Mouse (Mus musculus) heart, embryonic 14.5 days (tissue): Measurements from ENCODE around the gene Tcte1. TPM values are rescaled to one million over a fixed set of nuclear protein-coding genes. Genes with fewer than 3 reads are reported as not detected.

ENCODE experiments used
- ATAC-seq: fragments of 200-750 bp; cut with Nextera tagmentation; 2 replicates; pipeline ENCODE4 v1.8.0; 2017; ENCODE audit warnings: low read depth, moderate TSS enrichment; ENCODE audit not compliant: insufficient number of reproducible peaks, insufficient read depth, low FRiP score
- H3K27ac ChIP-seq, 2 experiments: fragments of 200-500 bp in 1 of 2; fragments of 300-500 bp in 1 of 2; sonication (generic) in 1 of 2; replicated peaks in 1 of 2; 2 replicates each; pipeline ENCODE4 v1.5.1; 2012 to 2014; ENCODE audit warnings: low read depth in 2 of 2, low read length in 2 of 2, control low read depth in 1 of 2, mild to moderate bottlenecking in 1 of 2, mixed read lengths in 1 of 2; ENCODE audit not compliant: control insufficient read depth in 1 of 2, insufficient read depth in 1 of 2
- H3K27me3 ChIP-seq: fragments of 300-500 bp; sonication (generic); 2 replicates; pipeline ENCODE4 v1.6.1; 2014; ENCODE audit warnings: mild to moderate bottlenecking, low read length, control low read depth; ENCODE audit not compliant: control insufficient read depth, insufficient read depth
- H3K36me3 ChIP-seq: fragments of 300-500 bp; sonication (generic); 2 replicates; pipeline ENCODE4 v1.6.1; 2014; ENCODE audit warnings: mild to moderate bottlenecking, control low read depth, low read length, mixed read lengths; ENCODE audit not compliant: control insufficient read depth, insufficient read depth
- H3K4me1 ChIP-seq, 2 experiments: fragments of 200-500 bp in 1 of 2; fragments of 300-500 bp in 1 of 2; sonication (generic) in 1 of 2; 2 replicates each; pipeline ENCODE4 v1.6.1; 2012 to 2014; ENCODE audit warnings: low read length in 2 of 2, control low read depth in 1 of 2, mixed read lengths in 1 of 2; ENCODE audit not compliant: control insufficient read depth in 2 of 2, insufficient read depth in 2 of 2
- H3K4me2 ChIP-seq: fragments of 300-500 bp; sonication (generic); 2 replicates; pipeline ENCODE4 v1.6.1; 2014; ENCODE audit warnings: mild to moderate bottlenecking, low read length
- H3K4me3 ChIP-seq, 2 experiments: fragments of 200-500 bp in 1 of 2; fragments of 300-500 bp in 1 of 2; sonication (generic) in 1 of 2; 2 replicates each; pipeline ENCODE4 v1.5.1; 2012 to 2014; ENCODE audit warnings: low read length in 2 of 2, mild to moderate bottlenecking in 2 of 2, control low read depth in 1 of 2, low read depth in 1 of 2, moderate library complexity in 1 of 2; ENCODE audit not compliant: control insufficient read depth in 1 of 2, insufficient read depth in 1 of 2
- H3K9ac ChIP-seq: fragments of 300-500 bp; sonication (generic); 2 replicates; pipeline ENCODE4 v1.6.1; 2014; ENCODE audit warnings: mild to moderate bottlenecking, low read length
- H3K9me3 ChIP-seq: fragments of 300-500 bp; sonication (generic); 2 replicates; pipeline ENCODE4 v1.6.1; 2016; ENCODE audit warnings: low read length, control low read depth; ENCODE audit not compliant: control insufficient read depth
- WGBS: fragments of 180-500 bp; shearing (Covaris S2); extraction: QIAGEN DNeasy Blood & Tissue Kit; methylation state at CpG from one replicate; pipeline ENCODE4 v1.1.7; 2014; 5-methylcytosine and 5-hydroxymethylcytosine counted together
- polyA plus RNA-seq: library from polyadenylated mRNA; unstranded; fragments of >200 nt; fragmentation: Nextera tagmentation; extraction: Ambion mirVana; gene quantifications from 2 replicates; pipeline ENCODE4 v1.2.1, GENCODE M21; 2014

The Tcte1 gene
- polyA plus RNA-seq, 1 experiment from 2014 or later = 0.28 TPM

DNA sequence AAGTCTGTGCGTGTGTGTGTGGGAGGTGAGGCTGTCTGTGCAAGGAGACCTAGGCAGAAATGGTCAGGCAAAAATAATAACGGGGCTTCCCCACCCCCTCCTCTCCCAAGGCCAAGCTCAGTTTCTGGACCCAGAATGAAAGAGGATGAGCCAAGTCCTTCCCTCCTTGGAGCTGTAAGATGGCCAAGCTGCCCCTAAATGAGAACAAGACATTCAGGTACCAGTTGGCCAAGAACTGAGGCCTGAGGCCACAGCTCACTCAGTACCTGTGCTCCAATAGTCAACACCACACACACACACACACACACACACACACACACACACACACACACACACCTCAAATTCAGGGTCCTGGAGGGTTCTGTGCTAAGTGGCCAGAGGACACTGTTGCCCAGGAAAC, 19.5 kb downstream of the Tcte1 start:
- H3K27ac ChIP-seq = no peak overlapping the region
- H3K36me3 ChIP-seq = no peaks in the 10 kb centered on the region
- peaks cover 0 to 14% of the 10 kb centered on the region in 2 experiments; a peak in 3 of 4 replicates for H3K4me1 ChIP-seq
- no peak for ATAC-seq
- H3K9ac ChIP-seq = no peak overlapping the region
- H3K4me3 ChIP-seq = no peak overlapping the region
- no peaks in the 10 kb centered on the region for H3K9me3 ChIP-seq
- 67% methylated on average over 2 of the region's 2 CpGs for WGBS
- H3K27me3 ChIP-seq = peaks cover 99% of the 10 kb centered on the region
- no peak overlapping the region for H3K4me2 ChIP-seq

- ATAC-seq = no peak
- Histone ChIP-seq H3K9ac (no peak overlapping the region), H3K4me1 (peaks cover 0 to 14% of the 10 kb centered on the region in 2 experiments; a peak in 3 of 4 replicates), H3K27me3 (peaks cover 99% of the 10 kb centered on the region), H3K27ac (no peak overlapping the region), H3K4me3 (no peak overlapping the region), H3K4me2 (no peak overlapping the region), H3K36me3 (no peaks in the 10 kb centered on the region), H3K9me3 (no peaks in the 10 kb centered on the region)
- WGBS = 36% methylated on average over 1 of the region's 1 CpGs
Measured at GRCm38 (mm10) chr17:45543115-45543514, 19.9 kb downstream of the Tcte1 start.

GRCm38 (mm10) chr17:45544001-45544872, 21.0 kb downstream of the Tcte1 start:
- WGBS = 4% methylated on average over 24 of the region's 24 CpGs
- no peak overlapping the region for H3K27ac ChIP-seq
- peaks cover 0 to 15% of the 10 kb centered on the region in 2 experiments; a peak in 3 of 4 replicates for H3K4me1 ChIP-seq
- ATAC-seq = no peak
- H3K9me3 ChIP-seq = no peaks in the 10 kb centered on the region
- H3K36me3 ChIP-seq = no peaks in the 10 kb centered on the region
- peak overlapping the region; percentile 66 for H3K4me2 ChIP-seq
- peaks cover 99% of the 10 kb centered on the region for H3K27me3 ChIP-seq
- no peak overlapping the region; a peak in 1 of 4 replicates for H3K4me3 ChIP-seq
- no peak overlapping the region for H3K9ac ChIP-seq

GRCm38 (mm10) chr17:45544873-45545277, 21.6 kb downstream of the Tcte1 start:
- Histone ChIP-seq H3K4me1 (peaks cover 0 to 21% of the 10 kb centered on the region in 2 experiments; a peak in 3 of 4 replicates), H3K36me3 (no peaks in the 10 kb centered on the region), H3K9ac (no peak overlapping the region), H3K27ac (no peak overlapping the region), H3K4me3 (peak overlapping the region; percentile 14 to 35), H3K27me3 (peaks cover 94% of the 10 kb centered on the region), H3K4me2 (peak overlapping the region; percentile 66), H3K9me3 (no peaks in the 10 kb centered on the region)
- WGBS = 2% methylated on average over 35 of the region's 46 CpGs
- no peak for ATAC-seq

GRCm38 (mm10) chr17:45545278-45545961, 22.2 kb downstream of the Tcte1 start:
- Histone ChIP-seq H3K4me2 (peak overlapping the region; percentile 66), H3K27me3 (peaks cover 93% of the 10 kb centered on the region), H3K4me1 (peaks cover 0 to 27% of the 10 kb centered on the region in 2 experiments; a peak in 3 of 4 replicates), H3K9ac (no peak overlapping the region), H3K27ac (no peak overlapping the region), H3K4me3 (peak overlapping the region; percentile 14 to 35), H3K9me3 (no peaks in the 10 kb centered on the region), H3K36me3 (no peaks in the 10 kb centered on the region)
- no peak for ATAC-seq
- 5% methylated on average over 74 of the region's 74 CpGs for WGBS

DNA sequence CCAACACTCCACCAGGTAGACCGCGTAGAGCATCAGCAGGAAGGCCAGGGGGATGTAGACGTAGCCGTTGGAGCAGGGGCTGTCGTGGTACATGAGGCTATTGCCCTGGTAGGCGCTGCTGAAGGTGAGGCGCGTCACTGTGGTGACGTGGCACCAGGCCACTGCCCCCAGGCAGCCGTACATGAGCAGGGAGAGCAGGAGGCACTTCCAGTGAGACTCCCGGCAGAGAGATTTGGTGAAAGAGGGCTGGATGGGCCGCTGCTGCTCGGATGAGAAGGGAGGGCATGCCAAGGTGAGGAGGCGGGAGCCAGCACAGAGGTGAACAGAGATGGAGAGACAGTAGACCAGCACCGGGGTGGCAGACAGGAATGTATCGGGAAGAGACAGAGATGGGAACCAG, 23.7 kb downstream of the Tcte1 start:
- Histone ChIP-seq H3K4me2 (no peak overlapping the region), H3K9me3 (no peaks in the 10 kb centered on the region), H3K4me3 (no peak overlapping the region), H3K27ac (no peak overlapping the region), H3K4me1 (peaks cover 2 to 30% of the 10 kb centered on the region in 2 experiments), H3K36me3 (no peaks in the 10 kb centered on the region), H3K9ac (no peak overlapping the region), H3K27me3 (peaks cover 87% of the 10 kb centered on the region)
- ATAC-seq = no peak
- 64% methylated on average over 16 of the region's 16 CpGs for WGBS

- Histone ChIP-seq H3K4me1 (peaks cover 3 to 31% of the 10 kb centered on the region in 2 experiments), H3K4me3 (no peak overlapping the region), H3K4me2 (no peak overlapping the region), H3K27me3 (peaks cover 80% of the 10 kb centered on the region), H3K9ac (no peak overlapping the region), H3K36me3 (no peaks in the 10 kb centered on the region), H3K9me3 (no peaks in the 10 kb centered on the region), H3K27ac (no peak overlapping the region)
- no peak for ATAC-seq
- 64% methylated on average over 5 of the region's 5 CpGs for WGBS
Measured at GRCm38 (mm10) chr17:45547461-45548190, 24.4 kb downstream of the Tcte1 start.
